Mouse (Mus musculus): Measurements from ENCODE around the gene Rptor. TPM values are rescaled to one million over a fixed set of nuclear protein-coding genes. Genes with fewer than 3 reads are reported as not detected.

The Rptor gene
- total and polyA plus RNA-seq, 3 experiments: 33.9 to 34.9 TPM; not detected in 1

DNA sequence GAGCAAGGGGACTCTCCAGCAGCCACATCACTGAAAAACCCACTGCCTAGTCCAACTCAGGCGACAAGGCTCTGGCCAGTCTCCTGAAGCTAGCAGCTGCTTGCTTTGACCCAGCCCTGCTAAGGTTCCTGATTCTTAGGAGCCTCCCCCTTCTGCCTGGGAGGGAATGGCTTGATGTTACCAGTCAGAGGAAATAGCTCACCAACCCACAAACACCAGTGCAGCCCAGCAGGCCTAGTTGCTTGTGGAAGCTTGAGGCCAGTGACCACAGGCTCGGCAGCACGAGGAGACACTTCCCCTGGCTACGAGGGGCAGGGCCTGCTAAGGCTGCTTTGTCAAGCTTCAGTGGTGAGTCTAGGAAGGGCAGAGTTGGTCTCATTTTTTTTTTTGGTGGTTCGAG, 322.5 kb downstream of the Rptor start:
- H3K9me3 ChIP-seq (replicated peaks; ENCODE audit: insufficient read depth, low read length): no peaks in the 10 kb centered on the region
- H3K9ac ChIP-seq (ENCODE audit: control insufficient read depth, low read depth, low read length, poor library complexity, severe bottlenecking): no peak overlapping the region
- H3K4me3 ChIP-seq (ENCODE audit: control insufficient read depth in 1 of 2, insufficient read depth in 1 of 2, low read depth in 2 of 2, low read length in 2 of 2): no peak overlapping the region
- H3K27me3 ChIP-seq (ENCODE audit: control insufficient read depth in 1 of 2, insufficient read depth in 2 of 2, low read length in 2 of 2): no peaks in the 10 kb centered on the region
- H3K79me2 ChIP-seq (ENCODE audit: control insufficient read depth, insufficient read depth, low read length, poor library complexity): no peaks in the 10 kb centered on the region; the same call in 1 of the 2 replicates
- H3K36me3 ChIP-seq (ENCODE audit: control insufficient read depth in 1 of 2, insufficient read depth in 2 of 2, low read length in 2 of 2): 0 out of 4 replicates have a peak, but pooled peaks cover 0 to 3% of the 10 kb centered on the region in 2 experiments
- no peak for TF ChIP-seq ZNF384 (IDR thresholded peaks at IDR 0.05; ENCODE audit: low read depth, low read length)
- H3K4me1 ChIP-seq (ENCODE audit: control insufficient read depth in 1 of 2, insufficient read depth in 2 of 2, low read length in 2 of 2): peaks cover 0 to 10% of the 10 kb centered on the region in 2 experiments; a peak in 1 of 4 replicates
- no peak for DNase-seq (ENCODE audit: low read depth, low spot score)
- H3K27ac ChIP-seq (ENCODE audit: control insufficient read depth, low read depth, low read length): no peak overlapping the region

DNA sequence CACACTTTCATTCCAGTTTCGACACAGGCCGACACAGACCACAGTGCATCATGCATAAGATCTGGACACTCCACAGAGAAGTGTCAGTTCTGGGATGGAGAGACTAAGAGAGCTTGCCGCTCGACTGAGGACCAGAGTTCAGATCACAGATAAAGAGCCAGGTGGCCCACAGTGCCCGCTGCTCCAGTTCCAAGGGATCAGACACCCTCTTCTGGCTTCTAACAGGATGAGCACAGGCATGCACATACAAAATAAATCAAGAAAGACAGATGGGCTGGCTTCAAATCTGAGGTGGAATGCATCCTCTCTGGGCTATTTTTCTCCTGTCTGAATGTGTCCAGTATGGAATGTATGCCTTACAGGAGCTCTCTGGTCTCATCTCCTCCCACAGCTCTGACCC, 324.1 kb downstream of the Rptor start:
- H3K4me1 ChIP-seq (ENCODE audit: control insufficient read depth in 1 of 2, insufficient read depth in 2 of 2, low read length in 2 of 2): peaks cover 0 to 10% of the 10 kb centered on the region in 2 experiments; a peak in 1 of 4 replicates
- H3K27me3 ChIP-seq (ENCODE audit: control insufficient read depth in 1 of 2, insufficient read depth in 2 of 2, low read length in 2 of 2): no peaks in the 10 kb centered on the region
- no peak for TF ChIP-seq RAD21 (IDR thresholded peaks at IDR 0.05; ENCODE audit: low read depth, low read length)
- TF ChIP-seq MYB (IDR thresholded peaks at IDR 0.05; ENCODE audit: low read depth, low read length): no peak
- H3K9me3 ChIP-seq (replicated peaks; ENCODE audit: insufficient read depth, low read length): no peaks in the 10 kb centered on the region
- H3K36me3 ChIP-seq (ENCODE audit: control insufficient read depth in 1 of 2, insufficient read depth in 2 of 2, low read length in 2 of 2): 0 out of 4 replicates have a peak, but pooled peaks cover 0 to 3% of the 10 kb centered on the region in 2 experiments
- no peaks in the 10 kb centered on the region; the same call in 1 of the 2 replicates for H3K79me2 ChIP-seq (ENCODE audit: control insufficient read depth, insufficient read depth, low read length, poor library complexity)
- no peak overlapping the region for H3K27ac ChIP-seq (ENCODE audit: control insufficient read depth, low read depth, low read length)
- no peak overlapping the region for H3K9ac ChIP-seq (ENCODE audit: control insufficient read depth, low read depth, low read length, poor library complexity, severe bottlenecking)
- H3K4me3 ChIP-seq (ENCODE audit: control insufficient read depth in 1 of 2, insufficient read depth in 1 of 2, low read depth in 2 of 2, low read length in 2 of 2): no peak overlapping the region
- DNase-seq (ENCODE audit: low read depth, low spot score): no peak

DNA sequence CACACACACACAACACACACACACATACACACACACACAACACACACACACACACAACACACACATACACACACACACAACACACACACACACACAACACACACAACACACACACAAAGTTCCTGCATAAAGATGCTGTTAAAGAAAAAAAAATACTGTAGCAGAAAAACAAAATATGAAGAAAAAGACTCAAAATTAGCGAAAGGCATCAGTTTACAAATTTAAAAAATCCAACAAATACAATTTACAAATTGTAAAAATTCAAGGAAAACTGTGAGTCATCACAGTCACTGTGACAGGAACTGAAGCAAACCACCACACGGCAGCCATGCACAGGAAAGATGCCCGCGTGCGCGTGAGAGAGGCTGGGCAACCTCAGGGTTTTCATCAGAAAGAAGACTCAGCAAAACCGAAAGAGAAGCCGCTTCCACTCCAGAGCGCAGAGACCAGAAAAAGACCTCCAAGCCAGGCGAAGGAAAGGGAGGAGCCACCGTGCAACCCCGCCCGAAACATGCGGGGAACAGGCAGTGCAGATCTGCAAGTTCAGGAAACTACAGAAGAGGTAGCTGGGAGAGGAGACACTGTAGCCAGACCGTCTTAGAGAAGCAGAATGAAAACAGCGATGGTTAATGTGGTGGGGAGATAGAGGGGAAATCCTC, 325.4 kb downstream of the Rptor start:
- H3K79me2 ChIP-seq (ENCODE audit: control insufficient read depth, insufficient read depth, low read length, poor library complexity): no peaks in the 10 kb centered on the region; the same call in 1 of the 2 replicates
- no peaks in the 10 kb centered on the region for H3K9me3 ChIP-seq (replicated peaks; ENCODE audit: insufficient read depth, low read length)
- H3K27me3 ChIP-seq (ENCODE audit: control insufficient read depth in 1 of 2, insufficient read depth in 2 of 2, low read length in 2 of 2): no peaks in the 10 kb centered on the region
- peak overlapping the region; percentile 74 for H3K9ac ChIP-seq (ENCODE audit: control insufficient read depth, low read depth, low read length, poor library complexity, severe bottlenecking)
- H3K4me3 ChIP-seq (ENCODE audit: control insufficient read depth in 1 of 2, insufficient read depth in 1 of 2, low read depth in 2 of 2, low read length in 2 of 2): peak overlapping the region; percentile 63 to 66
- peak; percentile 92 for DNase-seq (ENCODE audit: low read depth, low spot score)
- peak overlapping the region; percentile 54 for H3K27ac ChIP-seq (ENCODE audit: control insufficient read depth, low read depth, low read length)
- peaks cover 0 to 10% of the 10 kb centered on the region in 2 experiments; a peak in 1 of 4 replicates for H3K4me1 ChIP-seq (ENCODE audit: control insufficient read depth in 1 of 2, insufficient read depth in 2 of 2, low read length in 2 of 2)
- H3K36me3 ChIP-seq (ENCODE audit: control insufficient read depth in 1 of 2, insufficient read depth in 2 of 2, low read length in 2 of 2): 0 out of 4 replicates have a peak, but pooled peaks cover 0 to 3% of the 10 kb centered on the region in 2 experiments
- TF ChIP-seq ZC3H11A (IDR thresholded peaks at IDR 0.05; ENCODE audit: low read depth, low read length) (no peak), JUND (IDR thresholded peaks at IDR 0.05; ENCODE audit: low read depth, low read length) (peak; percentile 59; the same call in 1 of the 2 replicates), EP300 (IDR thresholded peaks at IDR 0.05; ENCODE audit: low read depth in 1 of 2, low read length in 2 of 2) (peak in 1 of 2 experiments; percentile 51; a peak in 1 of 4 replicates), RCOR1 (IDR thresholded peaks at IDR 0.05; ENCODE audit: low read depth, low read length) (0 out of 2 replicates have a peak, but pooled peaks have one; percentile 9), USF2 (IDR thresholded peaks at IDR 0.05; ENCODE audit: borderline replicate concordance in 1 of 2, insufficient read depth in 1 of 2, low read depth in 1 of 2, low read length in 2 of 2) (no peak), CHD2 (IDR thresholded peaks at IDR 0.05; ENCODE audit: low read length) (no peak), SIN3A (IDR thresholded peaks at IDR 0.05; ENCODE audit: low read length) (peak; percentile 52; the same call in 1 of the 2 replicates), RAD21 (IDR thresholded peaks at IDR 0.05; ENCODE audit: low read depth, low read length) (no peak), POLR2AphosphoS5 (IDR thresholded peaks at IDR 0.05; ENCODE audit: borderline replicate concordance, low read depth, low read length) (no peak), POLR2A (IDR thresholded peaks at IDR 0.05; ENCODE audit: control insufficient read depth in 1 of 2, insufficient read depth in 1 of 2, low read depth in 1 of 2, low read length in 2 of 2, poor library complexity in 1 of 2) (peak; percentile 18 to 82; a peak in 2 of 4 replicates), POLR2AphosphoS2 (IDR thresholded peaks at IDR 0.05; ENCODE audit: low read length) (peak; percentile 59; the same call in 1 of the 2 replicates), MYC (IDR thresholded peaks at IDR 0.05; ENCODE audit: low read depth, low read length) (peak; percentile 82), CTCF (IDR thresholded peaks at IDR 0.05 in 2 of 3, conservative IDR thresholded peaks at IDR 0.05 in 1 of 3; ENCODE audit: control insufficient read depth in 1 of 3, insufficient read depth in 1 of 3, low read depth in 2 of 3, low read length in 3 of 3, poor library complexity in 1 of 3, severe bottlenecking in 1 of 3) (no peak), ZNF384 (IDR thresholded peaks at IDR 0.05; ENCODE audit: low read depth, low read length) (0 out of 2 replicates have a peak, but pooled peaks have one; percentile 34), ZMIZ1 (IDR thresholded peaks at IDR 0.05; ENCODE audit: low read depth, low read length) (peak; percentile 65; the same call in 1 of the 2 replicates), CHD1 (IDR thresholded peaks at IDR 0.05; ENCODE audit: low read depth, low read length) (no peak), MYB (IDR thresholded peaks at IDR 0.05; ENCODE audit: low read depth, low read length) (no peak), NELFE (IDR thresholded peaks at IDR 0.05; ENCODE audit: low read depth, low read length) (peak; percentile 75), TAL1 (IDR thresholded peaks at IDR 0.05; ENCODE audit: low read length) (no peak), HCFC1 (IDR thresholded peaks at IDR 0.05; ENCODE audit: low read depth, low read length) (no peak), USF1 (IDR thresholded peaks at IDR 0.05; ENCODE audit: low read depth, low read length) (no peak), BHLHE40 (IDR thresholded peaks at IDR 0.05; ENCODE audit: borderline replicate concordance, low read depth, low read length) (no peak), SMC3 (IDR thresholded peaks at IDR 0.05; ENCODE audit: low read depth, low read length) (no peak)

Data from MEL (cell line).